Comparison of ENCODE assay signal across 8 mouse cellular contexts in genomic region chr15:102670767-102671575, GRCm38 (mm10). TPM values are rescaled to one million over a fixed set of nuclear protein-coding genes. Genes with fewer than 3 reads are reported as not detected.
A peak's percentile ranks its signal among the peaks of the same experiment; 100 is the strongest.
DNase-seq lines count a peak whose midpoint lies in the region; ATAC-seq and TF ChIP-seq lines count a peak whose summit lies in the region.

No protein-coding gene starts in this region.

- peak; percentile 100 for DNase-seq in CH12.LX (ENCODE audit: extremely low read depth)
- peak; percentile 95 for DNase-seq in c-Kit-positive CD71-positive TER-119-negative erythroid progenitor cells, embryonic 14.5 days (ENCODE audit: low read depth)
- peak; percentile 98 to 99 for DNase-seq in heart, postnatal 10 days
- DNase-seq in large intestine, adult 2 months (ENCODE audit: low read depth, low spot score) = peak; percentile 86
- peak; percentile 98 for DNase-seq in liver, postnatal 0 days
- DNase-seq in testis, postnatal 10 days (ENCODE audit: low spot score) = peak; percentile 98

- peaks cover 5% of the 10 kb centered on the region for H3K9me3 ChIP-seq in CH12.LX (replicated peaks; ENCODE audit: low read length)
- H3K9me3 ChIP-seq in forebrain, embryonic 12.5 days = no peaks in the 10 kb centered on the region
- H3K9me3 ChIP-seq in liver, postnatal 0 days (ENCODE audit: low read length) = no peaks in the 10 kb centered on the region
- no peaks in the 10 kb centered on the region for H3K9me3 ChIP-seq in neural tube, embryonic 14.5 days (ENCODE audit: control insufficient read depth, low read length)

- peaks cover 23 to 37% of the 10 kb centered on the region in 2 experiments for H3K36me3 ChIP-seq in CH12.LX (replicated peaks in 1 of 2; ENCODE audit: control insufficient read depth in 1 of 2, insufficient read depth in 1 of 2, low read length in 1 of 2)
- peaks cover 28% of the 10 kb centered on the region for H3K36me3 ChIP-seq in forebrain, embryonic 12.5 days (replicated peaks)
- H3K36me3 ChIP-seq in liver, postnatal 0 days (replicated peaks; ENCODE audit: insufficient read depth, low read length) = peaks cover 19% of the 10 kb centered on the region
- 0 out of 2 replicates have a peak, but pooled peaks cover 10% of the 10 kb centered on the region for H3K36me3 ChIP-seq in neural tube, embryonic 14.5 days (ENCODE audit: control insufficient read depth, insufficient read depth, low read length)

- intact Hi-C loops in heart, postnatal 10 days (cut with DNase I) = loop anchor here (2.0 kb wide), 1 partner anchor 46 kb away; the partner anchor contains the start of genes Atf7 and Gm28047

- ATAC-seq in forebrain, embryonic 12.5 days (ENCODE audit: low FRiP score) = peak; percentile 91
- peak; percentile 93 for ATAC-seq in liver, postnatal 0 days
- peak; percentile 89 for ATAC-seq in neural tube, embryonic 14.5 days (ENCODE audit: low read depth)

- WGBS in forebrain, embryonic 12.5 days = under 1% methylated on average over 53 of the region's 53 CpGs
- under 1% methylated on average over 53 of the region's 53 CpGs for WGBS in large intestine, adult 2 months
- WGBS in liver, postnatal 0 days (ENCODE audit: insufficient replicate concordance) = under 1% methylated on average over 50 of the region's 53 CpGs
- under 1% methylated on average over 50 of the region's 53 CpGs for WGBS in neural tube, embryonic 14.5 days

- TF ChIP-seq EP300 in CH12.LX (IDR thresholded peaks at IDR 0.05; ENCODE audit: low read length) = peak; percentile 36; the same call in 1 of the 2 replicates
- TF ChIP-seq EP300 in liver, postnatal 0 days (IDR thresholded peaks at IDR 0.05; ENCODE audit: low read depth) = no peak

- dilution Hi-C loops in CH12.LX (cut with MboI; ENCODE audit: extremely low pct_ligation_motif_present, extremely low pct_unique_long_range_greater_than_20kb, low sequenced_read_pairs) = no loop called here

- peaks cover 26% of the 10 kb centered on the region for H3K79me2 ChIP-seq in CH12.LX (replicated peaks; ENCODE audit: control insufficient read depth, extremely low read depth, insufficient read depth, poor library complexity, severe bottlenecking)

- peak overlapping the region; percentile 84; the same call in 1 of the 2 replicates for H3K4me2 ChIP-seq in CH12.LX (ENCODE audit: insufficient read depth, low read depth, poor library complexity, severe bottlenecking)
- H3K4me2 ChIP-seq in forebrain, embryonic 12.5 days = peak overlapping the region; percentile 79
- peak overlapping the region; percentile 85 for H3K4me2 ChIP-seq in liver, postnatal 0 days (ENCODE audit: low read depth, low read length)
- H3K4me2 ChIP-seq in neural tube, embryonic 14.5 days (ENCODE audit: low read depth, low read length) = peak overlapping the region; percentile 71

- in situ Hi-C loops in CH12.LX (cut with MboI; ENCODE audit: low pct_ligation_motif_present, low pct_unique_long_range_greater_than_20kb, low sequenced_read_pairs) = no loop called here

- peak; percentile 60 for TF ChIP-seq RAD21 in CH12.LX (IDR thresholded peaks at IDR 0.05; ENCODE audit: low read depth, low read length)

- H3K9ac ChIP-seq in CH12.LX (ENCODE audit: insufficient read depth, low read depth) = peak overlapping the region; percentile 99
- H3K9ac ChIP-seq in forebrain, embryonic 12.5 days = peak overlapping the region; percentile 96
- H3K9ac ChIP-seq in liver, postnatal 0 days (replicated peaks) = peak overlapping the region; percentile 96
- H3K9ac ChIP-seq in neural tube, embryonic 14.5 days (replicated peaks; ENCODE audit: low read depth, low read length) = peak overlapping the region; percentile 91

- peak overlapping the region; percentile 73 to 98 (median 81) for H3K4me3 ChIP-seq in CH12.LX (replicated peaks in 1 of 3; ENCODE audit: low read depth in 2 of 3, low read length in 2 of 3, poor library complexity in 1 of 3)
- peak overlapping the region; percentile 75 for H3K4me3 ChIP-seq in forebrain, embryonic 12.5 days (replicated peaks)
- peak overlapping the region; percentile 87 for H3K4me3 ChIP-seq in liver, postnatal 0 days (ENCODE audit: low read depth, low read length)
- H3K4me3 ChIP-seq in neural tube, embryonic 14.5 days (ENCODE audit: low read depth, low read length) = peak overlapping the region; percentile 69

- peak overlapping the region; percentile 84 for H3K27ac ChIP-seq in CH12.LX (ENCODE audit: insufficient read depth, low read depth)
- H3K27ac ChIP-seq in forebrain, embryonic 12.5 days = peak overlapping the region; percentile 99
- H3K27ac ChIP-seq in liver, postnatal 0 days (ENCODE audit: low read depth) = peak overlapping the region; percentile 94
- H3K27ac ChIP-seq in neural tube, embryonic 14.5 days (ENCODE audit: low read depth, low read length) = peak overlapping the region; percentile 97

- peaks cover 6 to 43% of the 10 kb centered on the region in 2 experiments for H3K4me1 ChIP-seq in CH12.LX (ENCODE audit: control insufficient read depth in 1 of 2, insufficient read depth in 2 of 2)
- peaks cover 36% of the 10 kb centered on the region for H3K4me1 ChIP-seq in forebrain, embryonic 12.5 days
- H3K4me1 ChIP-seq in liver, postnatal 0 days (ENCODE audit: insufficient read depth) = peaks cover 21% of the 10 kb centered on the region
- H3K4me1 ChIP-seq in neural tube, embryonic 14.5 days (ENCODE audit: control insufficient read depth, insufficient read depth, low read length) = peaks cover 21% of the 10 kb centered on the region

- peak; percentile 95 for TF ChIP-seq POLR2A in CH12.LX (IDR thresholded peaks at IDR 0.05; ENCODE audit: low read depth, low read length)

- peak; percentile 81 to 100 for TF ChIP-seq CTCF in CH12.LX (conservative IDR thresholded peaks at IDR 0.05 in 1 of 2, IDR thresholded peaks at IDR 0.05 in 1 of 2; ENCODE audit: low read depth in 2 of 2, low read length in 2 of 2)
- TF ChIP-seq CTCF in liver, postnatal 0 days (IDR thresholded peaks at IDR 0.05; ENCODE audit: low read depth) = peak; percentile 100

- H3K27me3 ChIP-seq in CH12.LX (replicated peaks) = no peaks in the 10 kb centered on the region
- H3K27me3 ChIP-seq in forebrain, embryonic 12.5 days = no peaks in the 10 kb centered on the region
- H3K27me3 ChIP-seq in liver, postnatal 0 days (ENCODE audit: insufficient read depth, low read length) = peaks cover 15% of the 10 kb centered on the region; the same call in 1 of the 2 replicates
- no peaks in the 10 kb centered on the region for H3K27me3 ChIP-seq in neural tube, embryonic 14.5 days (ENCODE audit: control insufficient read depth, insufficient read depth, low read length)

TF ChIP-seq in CH12.LX, 34 proteins besides CTCF, POLR2A, EP300 and RAD21 (continues in another document):
- peak; percentile 90 for TF ChIP-seq TBP (conservative IDR thresholded peaks at IDR 0.05; ENCODE audit: low read depth, low read length)
- no peak for TF ChIP-seq CHD2 (IDR thresholded peaks at IDR 0.05; ENCODE audit: low read length)
- peak; percentile 45; the same call in 1 of the 2 replicates for TF ChIP-seq JUND (conservative IDR thresholded peaks at IDR 0.05; ENCODE audit: low read depth, low read length)
- TF ChIP-seq ZKSCAN1 (IDR thresholded peaks at IDR 0.05; ENCODE audit: borderline replicate concordance, low read depth, low read length) = no peak
- TF ChIP-seq ETS1 (conservative IDR thresholded peaks at IDR 0.05; ENCODE audit: low read depth, low read length) = peak; percentile 41
- peak; percentile 87 for TF ChIP-seq KAT2A (IDR thresholded peaks at IDR 0.05; ENCODE audit: insufficient replicate concordance, low read length)
- TF ChIP-seq MEF2A (IDR thresholded peaks at IDR 0.05; ENCODE audit: borderline replicate concordance, low read depth, low read length) = peak; percentile 83; the same call in 1 of the 2 replicates

RNA-seq across cellular contexts. Expression of gene Atp5g2, which starts 1.2 kb away (rescaled TPM):
- total RNA-seq in CH12.LX (2012; rRNA removed) (571 and 589 TPM in 2 replicates), CH12.LX (2014; rRNA removed) (281 and 297 TPM in 2 replicates)
- 33.9 and 35.0 TPM in 2 replicates for polyA plus RNA-seq in CH12.LX (2012; ENCODE audit: insufficient read length, low read depth)
- 67.4 and 67.5 TPM in 2 replicates for polyA plus RNA-seq in forebrain, embryonic 12.5 days (2016; fragmentation: Nextera tagmentation; extraction: Ambion mirVana)
- total RNA-seq in heart, postnatal 10 days (2021) = 10 to 100 TPM; 31.1 to 47.4 TPM
- 376 and 414 TPM in 2 replicates for polyA plus RNA-seq in large intestine, adult 2 months (2012; rRNA removed)
- polyA plus RNA-seq in liver, postnatal 0 days (2015; fragmentation: Nextera tagmentation; extraction: Ambion mirVana) = 49.2 and 53.0 TPM in 2 replicates
- 44.6 and 47.5 TPM in 2 replicates for polyA plus RNA-seq in neural tube, embryonic 14.5 days (2014; fragmentation: Nextera tagmentation; extraction: Ambion mirVana)

RNA-seq across cellular contexts. Expression of gene Atf7, which starts 45.7 kb away (rescaled TPM):
- 8.2 and 8.6 TPM in 2 replicates for total RNA-seq in CH12.LX (2012; rRNA removed)
- 4.3 and 6.7 TPM in 2 replicates for total RNA-seq in CH12.LX (2014; rRNA removed)
- polyA plus RNA-seq in CH12.LX (2012; ENCODE audit: insufficient read length, low read depth) = 30.7 and 31.9 TPM in 2 replicates
- polyA plus RNA-seq in forebrain, embryonic 12.5 days (2016; fragmentation: Nextera tagmentation; extraction: Ambion mirVana) = 21.6 and 22.7 TPM in 2 replicates
- 10 to 100 TPM; 71.3 to 79.2 TPM for total RNA-seq in heart, postnatal 10 days (2021)
- polyA plus RNA-seq in large intestine, adult 2 months (2012; rRNA removed) = 45.0 and 47.4 TPM in 2 replicates
- polyA plus RNA-seq in liver, postnatal 0 days (2015; fragmentation: Nextera tagmentation; extraction: Ambion mirVana) = 7.7 and 8.1 TPM in 2 replicates
- polyA plus RNA-seq in neural tube, embryonic 14.5 days (2014; fragmentation: Nextera tagmentation; extraction: Ambion mirVana) = 13.3 and 16.2 TPM in 2 replicates

RNA-seq across cellular contexts. Expression of gene Gm28047, which starts 46.1 kb away (rescaled TPM):
- not detected in 2 replicates for total RNA-seq in CH12.LX (2012; rRNA removed)
- total RNA-seq in CH12.LX (2014; rRNA removed) = not detected in 2 replicates
- not detected in 2 replicates for polyA plus RNA-seq in CH12.LX (2012; ENCODE audit: insufficient read length, low read depth)
- polyA plus RNA-seq in forebrain, embryonic 12.5 days (2016; fragmentation: Nextera tagmentation; extraction: Ambion mirVana) = 0.40 TPM in 1 of 2 replicates, not detected in the other
- total RNA-seq in heart, postnatal 10 days (2021) = 1 to 10 TPM in 1 of 2 experiments, not detected in 1; 1.2 TPM
- not detected in 2 replicates for polyA plus RNA-seq in large intestine, adult 2 months (2012; rRNA removed)
- not detected in 2 replicates for polyA plus RNA-seq in liver, postnatal 0 days (2015; fragmentation: Nextera tagmentation; extraction: Ambion mirVana)
- polyA plus RNA-seq in neural tube, embryonic 14.5 days (2014; fragmentation: Nextera tagmentation; extraction: Ambion mirVana) = not detected in 2 replicates

RNA-seq across cellular contexts. Expression of gene Calcoco1, which starts 51.0 kb away (rescaled TPM):
- total RNA-seq in CH12.LX (2012; rRNA removed) = 2.7 and 8.5 TPM in 2 replicates
- total RNA-seq in CH12.LX (2014; rRNA removed) = 3.6 and 4.5 TPM in 2 replicates
- 7.6 and 9.7 TPM in 2 replicates for polyA plus RNA-seq in CH12.LX (2012; ENCODE audit: insufficient read length, low read depth)
- 38.8 and 42.7 TPM in 2 replicates for polyA plus RNA-seq in forebrain, embryonic 12.5 days (2016; fragmentation: Nextera tagmentation; extraction: Ambion mirVana)
- 100 to 1,000 TPM in 1 of 2 experiments, 10 to 100 TPM in 1; 90.9 to 100 TPM for total RNA-seq in heart, postnatal 10 days (2021)
- polyA plus RNA-seq in large intestine, adult 2 months (2012; rRNA removed) = 11.2 and 17.4 TPM in 2 replicates
- 11.1 and 14.0 TPM in 2 replicates for polyA plus RNA-seq in liver, postnatal 0 days (2015; fragmentation: Nextera tagmentation; extraction: Ambion mirVana)
- 23.5 and 29.3 TPM in 2 replicates for polyA plus RNA-seq in neural tube, embryonic 14.5 days (2014; fragmentation: Nextera tagmentation; extraction: Ambion mirVana)

Comparison
In these comparisons a context has a peak if more than half of its experiments do, and no peak if none do; other contexts are left out.
1. Peak in every context shown above with its lines: DNase-seq, ATAC-seq, H3K4me3 ChIP-seq and H3K27ac ChIP-seq.